In the genomic region with DNA sequence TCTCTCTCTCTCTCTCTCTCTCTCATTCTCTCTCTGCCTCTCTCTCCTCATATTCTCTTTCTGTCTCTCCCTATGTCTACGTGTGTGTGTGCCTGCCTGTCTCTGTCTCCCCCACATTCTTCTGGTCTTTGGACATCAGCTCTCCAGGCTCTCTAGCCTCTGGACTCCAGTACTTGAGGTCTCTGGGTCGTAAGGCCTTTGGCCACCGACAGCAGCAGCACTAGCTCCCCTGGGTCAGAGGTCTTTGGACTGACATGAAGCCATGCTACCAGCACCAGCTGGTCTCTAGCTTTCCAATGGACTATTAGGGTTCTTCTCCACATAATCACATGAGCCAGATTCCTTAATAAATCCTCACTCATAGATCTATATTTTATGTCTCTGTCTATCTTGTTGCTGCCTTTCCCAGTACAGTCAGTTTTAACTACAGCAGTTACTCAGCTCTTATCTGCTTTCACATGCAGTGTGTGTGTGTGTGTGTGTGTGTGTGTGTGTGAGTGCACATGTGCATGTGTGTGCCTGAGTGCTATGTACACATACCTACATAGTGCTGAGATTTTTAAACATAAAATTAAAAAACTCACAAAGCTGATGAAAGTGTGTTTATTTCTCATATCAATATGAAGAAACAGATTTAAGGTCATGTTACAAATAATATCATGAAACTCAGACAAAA, we compare ENCODE assay signal across 20 mouse cellular contexts.
DNase-seq lines count a peak whose midpoint lies in the region; ATAC-seq lines count a peak whose summit lies in the region.
"Had no signal": no experiment of that assay in that cellular context is flagged by ENCODE, and none has a peak within 500 bp of the region (broad histone marks: within the 10 kb centered on the region; RNA-seq: fewer than 3 reads in every experiment).

No protein-coding gene starts in this region.

- no peaks in the 10 kb centered on the region for H3K4me1 ChIP-seq in liver, embryonic 13.5 days (replicated peaks)
- H3K4me1 ChIP-seq in hindbrain, embryonic 16.5 days (ENCODE audit: control insufficient read depth, insufficient read depth, low read depth, low read length): peaks cover 8% of the 10 kb centered on the region; the same call in 1 of the 2 replicates
- H3K4me1 ChIP-seq in liver, embryonic 16.5 days (ENCODE audit: control insufficient read depth, low read depth, low read length): no peaks in the 10 kb centered on the region
- H3K4me1 ChIP-seq: intestine, embryonic 15.5 days had no signal

- H3K9me3 ChIP-seq in liver, embryonic 13.5 days (replicated peaks): no peaks in the 10 kb centered on the region
- H3K9me3 ChIP-seq in hindbrain, embryonic 16.5 days (ENCODE audit: control insufficient read depth, low read length): no peaks in the 10 kb centered on the region
- no peaks in the 10 kb centered on the region for H3K9me3 ChIP-seq in liver, embryonic 16.5 days (replicated peaks; ENCODE audit: control insufficient read depth, low read length)
- H3K9me3 ChIP-seq: embryonic facial prominence, embryonic 10.5 days; forebrain, embryonic 15.5 days; heart, embryonic 10.5 days; intestine, embryonic 15.5 days had no signal

- H3K4me3 ChIP-seq in liver, embryonic 13.5 days (replicated peaks): no peak overlapping the region
- no peak overlapping the region for H3K4me3 ChIP-seq in hindbrain, embryonic 16.5 days (ENCODE audit: low read length)
- no peak overlapping the region for H3K4me3 ChIP-seq in liver, embryonic 16.5 days (ENCODE audit: low read depth, low read length)
- H3K4me3 ChIP-seq: embryonic facial prominence, embryonic 10.5 days; erythroblast, embryonic 14.5 days; forebrain, embryonic 15.5 days; heart, embryonic 10.5 days; intestine, embryonic 15.5 days; myocyte had no signal

- H3K27me3 ChIP-seq in liver, embryonic 13.5 days: no peaks in the 10 kb centered on the region
- H3K27me3 ChIP-seq in hindbrain, embryonic 16.5 days (replicated peaks; ENCODE audit: control insufficient read depth, insufficient read depth, low read length): no peaks in the 10 kb centered on the region
- no peaks in the 10 kb centered on the region for H3K27me3 ChIP-seq in liver, embryonic 16.5 days (ENCODE audit: control insufficient read depth, insufficient read depth, low read depth, low read length)
- H3K27me3 ChIP-seq: CH12.LX; forebrain, embryonic 15.5 days; intestine, embryonic 15.5 days had no signal

- 55% methylated on average over 3 of the region's 3 CpGs for WGBS in liver, embryonic 13.5 days (ENCODE audit: insufficient replicate concordance)
- WGBS in hindbrain, embryonic 16.5 days: 84% methylated on average over 3 of the region's 3 CpGs
- 55% methylated on average over 3 of the region's 3 CpGs for WGBS in liver, embryonic 16.5 days (ENCODE audit: insufficient replicate concordance)

- H3K27ac ChIP-seq in liver, embryonic 13.5 days: no peak overlapping the region
- peak overlapping the region; percentile 44 for H3K27ac ChIP-seq in hindbrain, embryonic 16.5 days (ENCODE audit: low read depth, low read length)
- H3K27ac ChIP-seq in liver, embryonic 16.5 days (ENCODE audit: low read length): no peak overlapping the region
- H3K27ac ChIP-seq: embryonic facial prominence, embryonic 10.5 days; forebrain, embryonic 15.5 days; heart, embryonic 10.5 days; intestine, embryonic 15.5 days had no signal

- peak; percentile 7 for DNase-seq in adrenal gland, postnatal 14 days
- DNase-seq in adrenal gland, adult (ENCODE audit: inconsistent age in 2 of 2, low spot score in 1 of 2): no peak
- DNase-seq in liver, embryonic 13.5 days: no peak
- DNase-seq in liver: no peak
- no peak for DNase-seq in ovary, postnatal 14 days (ENCODE audit: low spot score)
- no peak for DNase-seq in gastrocnemius, adult 8-10 months (ENCODE audit: low spot score in 2 of 2)
- DNase-seq: gastrocnemius, postnatal 14 days; heart, postnatal 14 days; layer of hippocampus, adult 9-11 months; right cerebral cortex, postnatal 25 days; thymus, postnatal 36 days had no signal

- ATAC-seq in liver, embryonic 13.5 days (ENCODE audit: low read depth): 0 out of 2 replicates have a peak, but pooled peaks have one; percentile 23
- no peak for ATAC-seq in hindbrain, embryonic 16.5 days
- ATAC-seq in liver, embryonic 16.5 days (ENCODE audit: low read depth): peak; percentile 53
- ATAC-seq: forebrain, embryonic 15.5 days; intestine, embryonic 15.5 days had no signal

- H3K4me2 ChIP-seq in liver, embryonic 13.5 days: no peak overlapping the region
- H3K4me2 ChIP-seq in hindbrain, embryonic 16.5 days (ENCODE audit: low read length): no peak overlapping the region
- no peak overlapping the region for H3K4me2 ChIP-seq in liver, embryonic 16.5 days (ENCODE audit: low read depth, low read length)
- H3K4me2 ChIP-seq: forebrain, embryonic 15.5 days; intestine, embryonic 15.5 days had no signal

- no peaks in the 10 kb centered on the region for H3K36me3 ChIP-seq in liver, embryonic 13.5 days
- H3K36me3 ChIP-seq in hindbrain, embryonic 16.5 days (ENCODE audit: control insufficient read depth, insufficient read depth, low read length): no peaks in the 10 kb centered on the region
- H3K36me3 ChIP-seq in liver, embryonic 16.5 days (ENCODE audit: control insufficient read depth, insufficient read depth): no peaks in the 10 kb centered on the region
- H3K36me3 ChIP-seq: embryonic facial prominence, embryonic 10.5 days; forebrain, embryonic 15.5 days; heart, embryonic 10.5 days; intestine, embryonic 15.5 days had no signal

- H3K9ac ChIP-seq in liver, embryonic 13.5 days: no peak overlapping the region
- no peak overlapping the region for H3K9ac ChIP-seq in hindbrain, embryonic 16.5 days (ENCODE audit: low read depth, low read length)
- H3K9ac ChIP-seq in liver, embryonic 16.5 days (ENCODE audit: low read depth, low read length): no peak overlapping the region
- H3K9ac ChIP-seq: forebrain, embryonic 15.5 days; intestine, embryonic 15.5 days had no signal
